Mouse (Mus musculus): ENCODE results near the gene Fgfr2.

- TF ChIP-seq CTCF (IDR thresholded peaks at IDR 0.05; ENCODE audit: extremely low read depth, insufficient read length, insufficient replicate concordance, low read depth, low read length) (no peak), POLR2A (IDR thresholded peaks at IDR 0.05; ENCODE audit: low read depth, low read length) (no peak)
Measured at GRCm38 (mm10) chr7:131169099-131169498, 1954.1 kb downstream of the Fgfr2 start.

Measured in small intestine, adult 2 months (tissue).